Mouse (Mus musculus) ovary, postnatal 14 days (tissue): ENCODE data around the gene Rpl13a.

Source experiments
- DNase-seq: peaks from one replicate; pipeline ENCODE4 v3.0.0; 2022; ENCODE audit warnings: low spot score

Gene Rpl13a

GRCm38 (mm10) chr7:45090251-45090977 is 38.1 kb downstream of the Rpl13a start:
- no peak for DNase-seq

GRCm38 (mm10) chr7:45088597-45088996 is 40.0 kb downstream of the Rpl13a start:
- no peak for DNase-seq

DNA sequence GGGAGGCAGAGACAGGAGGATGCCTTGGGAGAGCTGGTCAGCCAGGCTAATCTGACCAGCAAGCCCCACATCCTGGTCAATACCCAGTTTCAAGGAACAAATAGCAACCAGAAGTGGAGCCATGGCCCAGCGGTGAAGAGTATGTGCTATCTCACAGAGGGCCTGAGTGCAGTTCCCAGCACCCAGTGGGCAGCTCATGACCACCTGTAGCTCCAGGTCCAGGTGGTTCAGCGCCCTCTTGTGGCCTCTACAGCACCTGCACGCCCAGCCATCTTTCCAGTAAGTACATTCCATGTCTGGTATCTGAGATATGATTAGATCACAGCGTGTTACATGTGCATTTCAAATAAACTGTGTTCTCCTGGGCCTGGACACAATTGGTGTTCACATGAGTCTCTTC is 42.5 kb downstream of the Rpl13a start:
- DNase-seq = no peak

DNA sequence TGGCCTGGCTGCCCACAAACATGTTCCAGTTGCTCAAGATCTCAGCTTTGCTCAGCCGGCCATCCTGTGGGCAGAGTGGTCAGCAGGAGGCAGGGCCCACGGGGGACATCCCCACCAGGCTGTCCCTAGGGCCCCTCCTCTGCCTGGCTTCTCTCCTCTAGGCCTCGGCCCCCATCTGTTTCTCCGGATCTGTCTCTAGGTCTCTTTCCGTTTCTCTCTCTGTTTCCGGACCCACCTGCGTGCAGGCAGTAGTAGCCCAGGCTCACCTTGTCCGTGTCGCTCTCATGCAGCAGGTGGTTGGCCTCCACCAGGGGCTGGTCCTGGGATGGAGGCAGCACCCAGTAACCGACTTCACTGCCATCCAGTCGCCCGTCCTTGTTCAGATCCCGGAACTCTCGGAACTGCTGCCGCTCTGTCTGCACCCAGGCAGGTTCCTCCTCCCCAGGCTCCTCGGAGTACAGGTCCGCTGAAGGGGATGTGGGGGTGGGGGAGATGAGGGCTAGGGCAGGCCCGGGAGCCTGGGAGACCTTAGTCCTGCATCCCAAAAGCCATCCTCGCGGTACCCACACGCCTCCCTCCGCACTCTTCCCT is 45.2 kb downstream of the Rpl13a start:
- DNase-seq = no peak

GRCm38 (mm10) chr7:45082401-45083299 is 45.9 kb downstream of the Rpl13a start:
- DNase-seq = no peak

- DNase-seq = no peak
Observed at GRCm38 (mm10) chr7:45081016-45081415, 47.5 kb downstream of the Rpl13a start.

DNA sequence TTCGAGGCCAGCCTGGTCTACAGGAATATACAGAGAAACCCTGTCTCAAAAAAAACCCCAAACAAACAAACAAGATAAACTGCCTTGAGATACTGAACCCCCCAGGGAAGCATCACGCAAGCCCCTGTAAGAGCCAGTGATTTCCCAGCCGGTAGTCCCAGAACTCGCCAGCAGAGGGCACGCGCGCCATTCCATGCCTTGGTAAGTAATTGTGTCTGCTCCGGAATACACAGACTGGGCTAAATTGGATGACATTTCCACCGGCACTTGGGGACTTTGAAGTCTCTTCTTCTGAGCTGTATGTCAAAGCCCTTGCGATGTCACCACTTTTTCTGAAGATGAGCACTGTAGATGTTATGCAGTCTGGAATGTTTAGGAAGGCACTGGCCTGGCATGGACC is 48.7 kb downstream of the Rpl13a start:
- DNase-seq = peak; percentile 93

GRCm38 (mm10) chr7:45078513-45078912 is 50.0 kb downstream of the Rpl13a start:
- peak; percentile 73 for DNase-seq

GRCm38 (mm10) chr7:45077829-45078228 is 50.7 kb downstream of the Rpl13a start:
- no peak for DNase-seq

- DNase-seq = no peak
Observed at GRCm38 (mm10) chr7:45077322-45077721, 51.2 kb downstream of the Rpl13a start.

DNA sequence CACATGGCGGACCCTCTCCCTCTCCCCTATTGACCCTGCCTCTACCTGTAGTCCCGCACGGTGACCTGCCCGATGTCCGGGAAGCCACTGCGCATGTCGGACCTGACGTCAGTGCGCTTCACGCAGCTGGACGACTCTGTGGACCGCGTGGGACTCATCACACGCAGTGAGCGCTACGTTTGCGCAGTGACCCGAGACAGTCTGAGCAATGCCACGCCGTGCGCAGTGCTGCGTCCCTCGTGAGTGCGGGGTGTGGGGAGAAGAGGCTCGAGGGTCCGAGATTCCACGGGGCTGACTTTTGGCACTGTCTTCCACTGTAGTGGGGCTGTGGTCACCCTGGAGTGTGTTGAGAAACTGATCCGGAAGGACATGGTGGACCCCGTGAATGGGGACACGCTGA is 52.1 kb downstream of the Rpl13a start:
- DNase-seq = no peak
